Mouse (Mus musculus): ENCODE measurements around the gene Cryzl1.

The Cryzl1 gene

GRCm38 (mm10) chr16:91688619-91689334 is 40.0 kb downstream of the Cryzl1 start, which contains the start of gene Donson:
Gene Donson (minus strand): TSS chr16:91688770.
- peak; percentile 95 to 96 for DNase-seq (ENCODE audit: low spot score in 2 of 2)

GRCm38 (mm10) chr16:91688023-91688618 is 40.7 kb downstream of the Cryzl1 start:
- peak in 1 of 2 experiments; percentile 52 for DNase-seq (ENCODE audit: low spot score in 2 of 2)

- DNase-seq (ENCODE audit: low spot score in 2 of 2), result no peak
Observed at GRCm38 (mm10) chr16:91686369-91686768, 42.4 kb downstream of the Cryzl1 start.

- DNase-seq (ENCODE audit: low spot score in 2 of 2), result no peak
Observed at GRCm38 (mm10) chr16:91685526-91685925, 43.2 kb downstream of the Cryzl1 start.

GRCm38 (mm10) chr16:91680656-91681055 is 48.1 kb downstream of the Cryzl1 start:
- no peak for DNase-seq (ENCODE audit: low spot score in 2 of 2)

- DNase-seq (ENCODE audit: low spot score in 2 of 2), result no peak
Observed at GRCm38 (mm10) chr16:91678147-91678911, 50.4 kb downstream of the Cryzl1 start.

- DNase-seq (ENCODE audit: low spot score in 2 of 2), result no peak
Observed at GRCm38 (mm10) chr16:91674500-91674899, 54.3 kb downstream of the Cryzl1 start.

GRCm38 (mm10) chr16:91663795-91664194 is 65.0 kb downstream of the Cryzl1 start:
- DNase-seq (ENCODE audit: low spot score in 2 of 2), result no peak

GRCm38 (mm10) chr16:91662336-91662735 is 66.4 kb downstream of the Cryzl1 start:
- no peak for DNase-seq (ENCODE audit: low spot score in 2 of 2)

- no peak for DNase-seq (ENCODE audit: low spot score in 2 of 2)
Observed at GRCm38 (mm10) chr16:91661397-91661796, 67.4 kb downstream of the Cryzl1 start.

GRCm38 (mm10) chr16:91659798-91660197 is 69.0 kb downstream of the Cryzl1 start:
- no peak for DNase-seq (ENCODE audit: low spot score in 2 of 2)

- DNase-seq (ENCODE audit: low spot score in 2 of 2), result no peak
Observed at GRCm38 (mm10) chr16:91658471-91658870, 70.3 kb downstream of the Cryzl1 start.

GRCm38 (mm10) chr16:91657285-91657684 is 71.5 kb downstream of the Cryzl1 start:
- no peak for DNase-seq (ENCODE audit: low spot score in 2 of 2)

- DNase-seq (ENCODE audit: low spot score in 2 of 2), result no peak
Observed at GRCm38 (mm10) chr16:91655285-91655684, 73.5 kb downstream of the Cryzl1 start.

- no peak for DNase-seq (ENCODE audit: low spot score in 2 of 2)
Observed at GRCm38 (mm10) chr16:91652191-91652590, 76.6 kb downstream of the Cryzl1 start.

GRCm38 (mm10) chr16:91649781-91650180 is 79.0 kb downstream of the Cryzl1 start:
- no peak for DNase-seq (ENCODE audit: low spot score in 2 of 2)

- DNase-seq (ENCODE audit: low spot score in 2 of 2), result no peak
Observed at GRCm38 (mm10) chr16:91649246-91649645, 79.5 kb downstream of the Cryzl1 start.

GRCm38 (mm10) chr16:91648220-91648550 is 80.6 kb downstream of the Cryzl1 start:
- peak; percentile 79 to 84 for DNase-seq (ENCODE audit: low spot score in 2 of 2)

GRCm38 (mm10) chr16:91647461-91648219 is 81.1 kb downstream of the Cryzl1 start, which contains the start of gene Son:
Gene Son (plus strand): TSS chr16:91647506.
- DNase-seq (ENCODE audit: low spot score in 2 of 2), result peak; percentile 99

GRCm38 (mm10) chr16:91646681-91647419 is 81.9 kb downstream of the Cryzl1 start, which contains the start of gene Gart:
Gene Gart (minus strand): TSS chr16:91646952.
- DNase-seq (ENCODE audit: low spot score in 2 of 2), result peak; percentile 95

- DNase-seq (ENCODE audit: low spot score in 2 of 2), result no peak
Observed at GRCm38 (mm10) chr16:91645995-91646602, 82.7 kb downstream of the Cryzl1 start.

Data from right cerebral cortex, postnatal 10 days (tissue).